Mouse (Mus musculus) embryonic facial prominence, embryonic 15.5 days (tissue): Measurements from ENCODE around the gene Ivd. TPM values are rescaled to one million over a fixed set of nuclear protein-coding genes. Genes with fewer than 3 reads are reported as not detected.
A peak's percentile ranks its signal among the peaks of the same experiment; 100 is the strongest.

Experiments
- ATAC-seq: fragments of 200-750 bp; cut with Nextera tagmentation; 2 replicates; pipeline ENCODE4 v1.8.0; 2017; ENCODE audit warnings: low read depth, moderate TSS enrichment; ENCODE audit not compliant: insufficient number of reproducible peaks, low FRiP score, low TSS enrichment
- H3K27ac ChIP-seq: fragments of 300-500 bp; sonication (generic); replicated peaks from 2 replicates; pipeline ENCODE4 v1.5.1; 2015; ENCODE audit warnings: mild to moderate bottlenecking, inconsistent platforms
- H3K27me3 ChIP-seq: fragments of 300-500 bp; sonication (generic); 2 replicates; pipeline ENCODE4 v1.6.1; 2015; ENCODE audit warnings: inconsistent platforms
- H3K36me3 ChIP-seq: fragments of 300-500 bp; sonication (generic); 2 replicates; pipeline ENCODE4 v1.6.1; 2015; ENCODE audit warnings: mild to moderate bottlenecking, inconsistent platforms
- H3K4me1 ChIP-seq: fragments of 300-500 bp; sonication (generic); 2 replicates; pipeline ENCODE4 v1.6.1; 2015; ENCODE audit warnings: inconsistent platforms
- H3K4me2 ChIP-seq: fragments of 300-500 bp; sonication (generic); replicated peaks from 2 replicates; pipeline ENCODE4 v1.6.1; 2015; ENCODE audit warnings: mild to moderate bottlenecking, inconsistent platforms
- H3K4me3 ChIP-seq: fragments of 300-500 bp; sonication (generic); replicated peaks from 2 replicates; pipeline ENCODE4 v1.5.1; 2015; ENCODE audit warnings: mild to moderate bottlenecking, inconsistent platforms
- H3K9ac ChIP-seq: fragments of 300-500 bp; sonication (generic); 2 replicates; pipeline ENCODE4 v1.6.1; 2015; ENCODE audit warnings: inconsistent platforms
- H3K9me3 ChIP-seq: fragments of 300-500 bp; sonication (generic); replicated peaks from 2 replicates; pipeline ENCODE4 v1.6.1; 2016; ENCODE audit warnings: inconsistent platforms
- WGBS: fragments of 180-500 bp; shearing (Covaris S2); methylation state at CpG from one replicate; pipeline ENCODE4 v1.1.7; 2015; 5-methylcytosine and 5-hydroxymethylcytosine counted together
- polyA plus RNA-seq: library from polyadenylated mRNA; unstranded; fragments of >200 nt; fragmentation: Nextera tagmentation; extraction: Ambion mirVana; gene quantifications from 2 replicates; pipeline ENCODE4 v1.2.1, GENCODE M21; 2015

Ivd gene
- polyA plus RNA-seq: 65.9 and 69.2 TPM in 2 replicates

DNA sequence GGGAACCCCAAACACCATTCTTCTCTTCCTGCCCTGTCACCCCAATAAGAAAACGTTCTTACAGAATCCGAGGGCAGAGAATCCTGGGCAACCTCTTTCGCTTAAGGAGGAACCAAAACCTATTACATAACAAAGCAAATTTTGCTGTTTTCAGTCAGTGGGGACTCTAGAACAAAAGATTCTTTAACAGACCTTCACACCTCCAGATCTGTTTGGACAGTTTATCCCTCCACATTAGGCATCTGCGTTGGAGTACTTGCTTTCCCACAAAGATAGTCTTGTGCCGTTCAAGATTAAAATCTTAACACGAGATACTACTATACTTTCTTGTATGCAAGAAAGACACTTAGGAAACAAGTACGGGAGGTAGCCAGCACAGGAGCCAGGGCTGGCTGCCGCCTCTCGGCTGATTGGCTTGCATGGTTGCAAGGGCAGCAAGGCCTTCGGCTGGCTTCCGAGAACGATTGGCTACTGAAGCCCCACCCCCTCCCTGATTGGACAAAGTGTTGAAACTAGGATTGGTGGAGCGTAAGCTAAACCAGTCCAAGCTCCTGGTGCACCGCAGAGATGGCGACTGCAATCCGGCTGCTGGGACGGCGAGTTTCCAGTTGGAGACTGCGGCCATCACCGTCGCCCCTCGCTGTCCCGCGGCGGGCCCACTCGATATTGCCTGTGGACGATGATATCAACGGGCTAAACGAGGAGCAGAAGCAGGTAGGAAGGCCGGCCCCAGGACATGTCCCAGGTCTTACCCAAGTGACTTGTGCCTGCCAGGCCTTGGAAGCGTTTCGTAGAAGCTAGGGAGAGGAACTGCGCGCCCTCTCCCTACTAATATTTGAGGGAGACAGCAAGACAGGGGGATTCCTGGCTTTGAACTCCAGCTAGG lies at the start of gene Ivd:
Gene Ivd (plus strand): TSS at position 501 of the 886 bp plus-strand sequence.
- Histone ChIP-seq H3K4me3 (peak within 1 kb of the TSS; percentile 71), H3K9me3 (no peaks in the 10 kb centered on the region), H3K36me3 (no peaks in the 10 kb centered on the region), H3K27ac (peak within 1 kb of the TSS; percentile 63), H3K27me3 (no peaks in the 10 kb centered on the region), H3K4me1 (peaks cover 18% of the 10 kb centered on the region), H3K4me2 (peak within 1 kb of the TSS; percentile 65), H3K9ac (peak within 1 kb of the TSS; percentile 49)
- WGBS: 1% methylated on average over 34 of the region's 34 CpGs
- peak; percentile 99 for ATAC-seq

DNA sequence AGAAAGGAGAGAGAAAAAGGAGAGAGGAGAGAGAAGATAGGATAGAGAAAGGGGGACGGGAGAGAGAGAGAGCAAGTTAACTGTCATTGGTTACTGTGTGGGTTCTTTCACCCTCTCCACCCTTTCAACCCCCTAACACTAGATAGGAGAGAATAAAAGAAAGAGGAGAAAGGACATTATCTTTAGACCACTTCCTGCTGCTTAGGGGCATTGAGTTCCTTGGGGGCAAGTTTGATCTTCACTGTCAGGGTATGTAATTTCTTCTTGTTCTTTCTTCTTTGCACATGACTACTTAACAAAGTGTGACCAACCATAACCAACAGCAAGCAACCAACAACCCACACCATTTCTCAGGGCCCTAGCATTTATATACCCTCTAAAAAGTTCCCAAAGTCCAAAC lies 49.0 kb upstream of the Ivd start:
- no peak overlapping the region for H3K27ac ChIP-seq
- 67% methylated on average over 1 of the region's 1 CpGs for WGBS
- H3K27me3 ChIP-seq: no peaks in the 10 kb centered on the region

DNA sequence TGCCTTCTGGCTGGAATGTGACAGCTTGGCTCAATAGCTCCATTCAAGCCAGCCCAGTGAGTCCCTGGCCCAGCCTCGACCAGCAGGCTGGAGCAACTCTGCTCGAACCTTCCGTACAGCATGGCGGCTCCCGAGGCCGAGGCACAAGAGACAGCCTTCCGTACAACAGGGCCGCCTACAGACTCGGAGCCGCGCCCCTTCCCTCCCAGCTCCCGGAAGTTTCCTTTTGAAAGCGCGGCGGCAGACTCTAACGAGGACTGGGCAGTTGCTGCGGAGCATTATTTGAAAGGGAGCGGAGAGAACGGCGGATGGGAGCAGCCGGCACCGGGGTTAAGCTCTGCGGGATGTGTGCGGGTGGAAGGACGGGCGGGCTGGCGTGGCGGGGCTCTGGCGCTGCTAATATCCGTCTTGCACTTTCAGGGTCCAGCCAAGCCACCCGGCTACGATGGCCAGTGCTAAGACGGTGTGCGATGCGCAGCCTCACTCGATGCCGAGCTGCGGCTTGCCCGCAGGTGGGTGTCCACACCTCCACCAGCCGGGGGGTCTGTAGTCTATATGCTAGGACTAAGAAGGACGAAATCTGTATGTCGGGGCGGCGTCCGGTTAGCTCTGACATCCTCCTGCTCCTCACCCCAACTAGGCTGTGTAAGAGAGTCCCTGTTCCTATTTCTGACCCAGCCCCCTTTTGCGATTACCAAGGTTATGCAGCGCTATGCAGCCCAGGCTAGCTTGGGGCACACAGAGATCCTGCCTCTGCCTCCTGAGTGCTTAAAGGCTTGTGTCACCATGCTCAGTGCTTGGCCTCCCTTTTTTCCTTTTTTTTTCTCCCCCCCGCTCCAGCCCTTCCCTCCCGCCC lies 47.5 kb upstream of the Ivd start, which contains the start of gene Knstrn:
Gene Knstrn (plus strand): TSS at position 23 of the 856 bp plus-strand sequence.
- peak; percentile 90 for ATAC-seq
- Histone ChIP-seq H3K27ac (0 out of 2 replicates have a peak within 1 kb of the TSS, but pooled peaks have one; percentile 39), H3K36me3 (peaks cover 23% of the 10 kb centered on the region), H3K4me3 (peak within 1 kb of the TSS; percentile 78), H3K9ac (peak within 1 kb of the TSS; percentile 70), H3K4me2 (peak within 1 kb of the TSS; percentile 91), H3K27me3 (no peaks in the 10 kb centered on the region), H3K4me1 (peaks cover 20% of the 10 kb centered on the region), H3K9me3 (no peaks in the 10 kb centered on the region)
- WGBS: under 1% methylated on average over 49 of the region's 49 CpGs

More for the DNA sequence above, 49.0 kb upstream of the Ivd start:
- H3K4me3 ChIP-seq: no peak overlapping the region
- H3K4me2 ChIP-seq: no peak overlapping the region
- H3K36me3 ChIP-seq: peaks cover 9% of the 10 kb centered on the region; the same call in 1 of the 2 replicates
- H3K9ac ChIP-seq: no peak overlapping the region
- no peak for ATAC-seq
- peaks cover 20% of the 10 kb centered on the region for H3K4me1 ChIP-seq
- H3K9me3 ChIP-seq: no peaks in the 10 kb centered on the region

DNA sequence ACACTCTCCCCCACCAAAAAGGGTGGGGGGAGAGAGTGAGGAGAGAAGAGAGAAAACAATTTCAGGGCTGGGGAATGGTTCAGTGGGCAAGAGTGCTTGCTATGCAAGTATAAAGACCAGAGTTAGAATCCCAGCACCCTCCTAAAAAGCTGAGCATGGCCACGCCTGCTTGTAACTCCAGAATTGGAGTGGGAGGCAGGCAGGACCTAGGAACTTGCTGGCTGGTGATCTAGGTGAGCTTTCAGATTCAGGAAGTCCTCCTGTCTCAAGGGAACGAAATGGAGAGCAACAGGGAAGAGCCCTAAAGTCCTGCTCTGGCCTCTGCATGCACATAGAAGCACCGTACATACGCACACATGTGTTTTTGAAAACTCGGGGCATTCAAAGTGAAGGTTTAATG lies 39.0 kb upstream of the Ivd start:
- H3K4me1 ChIP-seq: no peaks in the 10 kb centered on the region
- WGBS: 89% methylated on average over 5 of the region's 5 CpGs
- H3K36me3 ChIP-seq: peaks cover 61% of the 10 kb centered on the region

GRCm38 (mm10) chr2:118824396-118824795 lies 37.4 kb upstream of the Ivd start:
- 88% methylated on average over 4 of the region's 4 CpGs for WGBS
- H3K36me3 ChIP-seq: peaks cover 51% of the 10 kb centered on the region
- ATAC-seq: no peak
- H3K4me3 ChIP-seq: no peak overlapping the region
- no peak overlapping the region for H3K9ac ChIP-seq
- no peaks in the 10 kb centered on the region for H3K9me3 ChIP-seq
- no peak overlapping the region for H3K4me2 ChIP-seq
- no peaks in the 10 kb centered on the region for H3K27me3 ChIP-seq
- H3K4me1 ChIP-seq: no peaks in the 10 kb centered on the region
- H3K27ac ChIP-seq: no peak overlapping the region

More for the DNA sequence above, 39.0 kb upstream of the Ivd start:
- no peaks in the 10 kb centered on the region for H3K27me3 ChIP-seq
- ATAC-seq: no peak
- no peaks in the 10 kb centered on the region for H3K9me3 ChIP-seq
- no peak overlapping the region for H3K4me3 ChIP-seq
- no peak overlapping the region for H3K9ac ChIP-seq
- no peak overlapping the region for H3K4me2 ChIP-seq
- H3K27ac ChIP-seq: no peak overlapping the region

DNA sequence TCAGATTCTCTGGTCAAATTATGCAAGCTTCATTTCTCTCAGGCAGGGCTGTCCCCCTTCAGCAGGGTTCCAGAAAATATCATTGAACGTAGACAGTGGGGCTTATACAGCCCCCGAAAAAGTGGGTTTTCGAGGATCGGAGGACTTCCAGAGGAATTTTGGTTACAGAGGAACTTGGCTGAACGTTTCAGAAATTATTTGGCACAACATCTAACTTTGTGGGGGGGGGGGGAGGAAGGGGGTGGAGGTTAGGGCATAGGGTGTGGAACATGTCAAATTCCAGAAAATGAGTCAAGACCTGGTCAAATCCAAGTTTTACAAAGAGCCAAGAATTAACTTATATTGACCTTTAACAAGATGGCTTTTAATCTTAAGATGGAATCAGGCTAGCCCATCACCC lies 32.7 kb upstream of the Ivd start:
- H3K27me3 ChIP-seq: no peaks in the 10 kb centered on the region
- peaks cover 52% of the 10 kb centered on the region for H3K36me3 ChIP-seq
- H3K4me1 ChIP-seq: no peaks in the 10 kb centered on the region
- H3K9ac ChIP-seq: no peak overlapping the region
- no peak overlapping the region for H3K4me3 ChIP-seq
- no peak overlapping the region for H3K27ac ChIP-seq
- 87% methylated on average over 5 of the region's 5 CpGs for whole genome bisulfite sequencing
- H3K9me3 ChIP-seq: no peaks in the 10 kb centered on the region
- ATAC-seq: no peak
- no peak overlapping the region for H3K4me2 ChIP-seq

GRCm38 (mm10) chr2:118834061-118834460 lies 27.7 kb upstream of the Ivd start:
- H3K4me2 ChIP-seq: no peak overlapping the region
- no peak overlapping the region for H3K27ac ChIP-seq
- 95% methylated on average over 6 of the region's 6 CpGs for WGBS
- H3K36me3 ChIP-seq: peaks cover 24% of the 10 kb centered on the region
- ATAC-seq: no peak
- H3K9ac ChIP-seq: no peak overlapping the region
- no peak overlapping the region for H3K4me3 ChIP-seq
- no peaks in the 10 kb centered on the region for H3K27me3 ChIP-seq
- peaks cover 3% of the 10 kb centered on the region; the same call in 1 of the 2 replicates for H3K4me1 ChIP-seq
- no peaks in the 10 kb centered on the region for H3K9me3 ChIP-seq

- Histone ChIP-seq H3K4me2 (no peak overlapping the region), H3K4me1 (peaks cover 3% of the 10 kb centered on the region; the same call in 1 of the 2 replicates), H3K27me3 (no peaks in the 10 kb centered on the region), H3K9me3 (no peaks in the 10 kb centered on the region), H3K36me3 (peaks cover 24% of the 10 kb centered on the region), H3K27ac (no peak overlapping the region), H3K9ac (no peak overlapping the region), H3K4me3 (no peak overlapping the region)
- 59% methylated on average over 6 of the region's 6 CpGs for WGBS
- no peak for ATAC-seq
Observed at GRCm38 (mm10) chr2:118835115-118835514, 26.6 kb upstream of the Ivd start.

GRCm38 (mm10) chr2:118838330-118838729 lies 23.4 kb upstream of the Ivd start:
- H3K4me1 ChIP-seq: peaks cover 3% of the 10 kb centered on the region; the same call in 1 of the 2 replicates
- no peaks in the 10 kb centered on the region for H3K27me3 ChIP-seq
- H3K4me2 ChIP-seq: no peak overlapping the region
- H3K9me3 ChIP-seq: no peaks in the 10 kb centered on the region
- H3K4me3 ChIP-seq: no peak overlapping the region
- peaks cover 8% of the 10 kb centered on the region; the same call in 1 of the 2 replicates for H3K36me3 ChIP-seq
- no peak for ATAC-seq
- no peak overlapping the region for H3K9ac ChIP-seq
- 33% methylated on average over 5 of the region's 5 CpGs for WGBS
- H3K27ac ChIP-seq: no peak overlapping the region

DNA sequence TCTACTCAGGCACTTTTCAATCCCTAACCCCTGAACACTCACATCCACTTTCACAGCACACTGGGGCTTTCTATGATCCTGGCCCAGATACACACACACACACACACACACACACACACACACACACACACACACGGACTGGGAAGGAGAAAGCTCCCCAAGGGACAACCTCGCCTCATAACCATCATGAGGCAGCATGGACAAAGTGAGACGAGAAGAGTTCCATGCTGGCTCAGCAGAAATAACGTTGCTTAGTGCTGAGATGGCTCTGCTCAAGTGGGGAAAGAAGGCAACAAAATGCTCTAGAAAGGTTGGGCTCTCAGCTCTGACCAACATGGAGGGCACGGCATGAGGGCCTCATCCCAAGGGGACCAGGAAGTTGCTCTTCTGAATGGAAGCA lies 20.6 kb upstream of the Ivd start:
- Histone ChIP-seq H3K36me3 (no peaks in the 10 kb centered on the region), H3K9ac (no peak overlapping the region), H3K4me1 (peaks cover 3% of the 10 kb centered on the region; the same call in 1 of the 2 replicates), H3K4me2 (no peak overlapping the region), H3K27ac (no peak overlapping the region), H3K4me3 (no peak overlapping the region), H3K9me3 (no peaks in the 10 kb centered on the region), H3K27me3 (no peaks in the 10 kb centered on the region)
- WGBS: 68% methylated on average over 5 of the region's 5 CpGs
- ATAC-seq: no peak

GRCm38 (mm10) chr2:118841774-118842173 lies 20.0 kb upstream of the Ivd start:
- no peak for ATAC-seq
- Histone ChIP-seq H3K36me3 (no peaks in the 10 kb centered on the region), H3K4me2 (no peak overlapping the region), H3K27ac (no peak overlapping the region), H3K9ac (no peak overlapping the region), H3K9me3 (no peaks in the 10 kb centered on the region), H3K4me3 (no peak overlapping the region), H3K4me1 (peaks cover 3% of the 10 kb centered on the region; the same call in 1 of the 2 replicates), H3K27me3 (no peaks in the 10 kb centered on the region)
- 79% methylated on average over 4 of the region's 4 CpGs for WGBS
